Mouse (Mus musculus): ENCODE results near the gene Mesp2.

GRCm38 (mm10) chr7:79819515-79819914 lies 9.0 kb downstream of the Mesp2 start:
- TF ChIP-seq CTCF (IDR thresholded peaks at IDR 0.05; ENCODE audit: control insufficient read depth, insufficient read depth, insufficient replicate concordance, low read depth, low read length) (no peak), POLR2A (IDR thresholded peaks at IDR 0.05; ENCODE audit: control insufficient read depth, low read depth, low read length) (no peak)
